Mouse (Mus musculus) neutrophil, adult 65 days (primary cell): ENCODE results near the gene Avil. TPM values are rescaled to one million over a fixed set of nuclear protein-coding genes. Genes with fewer than 3 reads are reported as not detected.

Experiments used
- total RNA-seq: library from RNA; stranded (reverse); gene quantifications from 2 replicates; pipeline ENCODE4 v1.2.4, GENCODE M21; 2023

The Avil gene
- 0.19 TPM in 1 of 2 replicates, not detected in the other for total RNA-seq

DNA sequence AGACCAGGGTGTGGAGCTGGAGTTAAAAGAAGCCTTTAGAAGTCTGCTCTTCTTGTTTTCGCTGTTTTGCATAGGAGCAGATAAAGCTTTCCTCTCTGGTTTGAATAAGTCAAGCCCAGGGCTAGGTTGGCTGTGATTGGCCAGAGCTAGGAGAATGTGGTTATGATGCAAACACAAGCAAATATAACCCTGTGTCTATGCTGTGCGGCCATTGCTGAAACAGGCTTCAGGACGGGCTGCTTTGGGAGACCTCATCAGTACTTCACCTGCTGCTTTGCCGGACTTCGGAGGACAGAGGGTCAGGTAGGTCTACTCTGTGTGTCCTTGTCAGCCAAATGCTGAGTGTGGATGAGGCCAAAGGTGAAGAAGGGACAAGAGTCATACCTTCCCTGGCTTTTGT is at the start of gene Avil:
Gene Avil, plus strand, starts transcription at position 181 of the 400 bp plus-strand sequence.

DNA sequence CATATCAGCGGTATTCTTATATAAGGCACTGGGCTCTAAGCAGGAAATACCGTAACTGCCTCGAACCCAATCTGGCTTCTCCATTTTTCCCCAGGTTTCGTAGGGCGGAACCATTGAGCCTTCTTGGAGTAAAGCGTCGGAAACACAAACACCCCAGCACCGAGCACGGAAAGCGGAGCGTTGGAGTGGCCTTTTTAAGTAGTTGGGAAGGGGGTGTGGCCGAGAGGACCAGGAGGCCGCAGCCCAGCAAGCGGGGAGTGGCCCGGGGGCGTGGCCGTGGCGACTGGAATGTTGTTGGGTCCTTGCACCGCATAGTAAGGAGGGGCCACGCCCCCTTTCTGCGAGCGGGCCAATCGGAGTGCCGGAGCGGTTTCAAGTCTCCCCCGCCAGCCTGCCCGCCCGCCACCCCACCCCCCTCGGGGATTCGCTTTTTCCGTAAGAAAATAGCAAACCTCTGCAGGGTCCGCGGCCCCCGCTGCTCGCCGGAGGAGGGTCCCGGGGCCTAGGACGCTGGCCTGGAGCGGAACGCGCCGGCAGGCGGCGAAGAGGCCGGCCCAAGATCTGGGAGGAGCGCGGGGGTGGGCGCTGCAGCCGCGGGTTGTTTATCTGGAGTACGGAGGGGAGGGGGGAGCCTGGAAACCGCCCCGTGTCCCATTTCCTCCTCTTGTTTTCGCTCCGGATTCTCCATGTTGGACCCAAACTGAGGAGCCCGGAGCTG is 22.1 kb upstream of the Avil start, which contains the start of gene Ctdsp2:
Gene Ctdsp2, plus strand, starts transcription at position 441 of the 718 bp plus-strand sequence.

DNA sequence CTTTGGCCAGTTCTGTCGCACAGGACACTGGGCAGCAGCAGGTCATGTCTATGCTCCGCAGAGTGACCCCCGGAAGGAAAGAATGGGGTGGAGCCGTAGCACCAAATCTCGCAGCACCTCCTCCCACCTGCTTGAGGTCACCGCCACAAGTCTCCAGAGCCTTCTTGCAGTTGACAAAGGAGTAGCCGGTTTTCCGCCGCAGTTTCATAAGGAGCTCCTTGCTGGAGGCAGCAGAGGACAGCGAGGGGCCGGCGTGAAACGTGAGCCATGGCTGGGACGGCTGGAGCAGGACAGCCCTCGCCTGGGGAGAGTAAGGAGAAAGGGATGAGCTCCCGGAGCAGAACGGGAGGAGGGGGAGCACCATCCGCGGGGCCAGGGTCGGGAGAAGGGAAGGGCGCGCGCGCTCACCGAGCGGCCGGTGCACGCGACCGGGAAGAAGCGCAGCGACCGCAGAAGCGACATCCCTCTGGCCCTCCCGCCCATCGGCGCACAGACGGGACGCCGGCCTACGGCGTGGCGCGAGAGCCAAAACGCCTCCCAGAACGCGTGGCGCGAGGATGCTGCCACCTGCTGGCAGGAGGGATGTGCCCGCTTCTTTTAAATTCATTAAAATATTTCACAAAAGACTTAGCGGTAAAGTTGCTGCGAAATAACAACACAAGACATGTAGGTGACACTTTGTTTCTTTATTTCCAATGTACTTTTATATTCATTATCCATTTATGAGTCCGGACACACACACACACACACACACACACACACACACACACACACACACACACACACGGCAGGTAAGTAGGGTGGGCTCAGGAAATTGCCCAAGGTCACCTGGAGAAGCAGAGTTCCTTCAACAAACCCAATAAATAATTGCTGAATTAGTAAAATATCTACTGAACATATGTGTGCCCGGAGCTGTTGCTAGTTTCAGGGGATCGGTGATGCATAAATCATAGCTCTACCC is 30.1 kb downstream of the Avil start, which contains the start of gene Tsfm:
Gene Tsfm, minus strand, starts transcription at position 505 of the 961 bp plus-strand sequence.

DNA sequence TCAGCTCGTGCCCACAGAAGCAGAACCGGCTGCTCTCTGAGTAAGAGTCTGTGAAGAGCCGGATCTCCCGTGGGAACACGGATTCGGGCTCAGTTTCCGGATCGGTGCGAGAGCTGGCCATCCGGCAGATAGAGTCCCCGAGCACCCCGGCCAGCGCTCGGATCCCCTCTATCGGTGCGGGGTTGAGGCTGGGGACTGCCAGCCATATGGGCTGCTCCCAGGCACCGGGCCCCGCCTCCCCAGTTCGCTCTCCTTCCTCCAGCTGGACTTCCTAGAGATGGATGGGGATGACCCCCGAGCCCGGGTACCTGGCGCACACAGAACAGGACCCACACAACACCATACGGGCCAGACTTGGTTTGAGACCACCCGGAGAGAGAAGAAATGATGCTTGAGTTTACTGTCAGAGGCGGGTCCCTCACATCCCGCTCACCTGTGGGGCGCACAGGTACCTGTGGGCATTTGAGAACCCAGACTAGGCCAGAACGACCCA is 40.8 kb downstream of the Avil start, which contains the start of the genes Mettl1 and Eef1akmt3:
Gene Mettl1, plus strand, starts transcription at position 141 of the 493 bp plus-strand sequence.
Gene Eef1akmt3, minus strand, starts transcription at position 240 of the 493 bp plus-strand sequence.

DNA sequence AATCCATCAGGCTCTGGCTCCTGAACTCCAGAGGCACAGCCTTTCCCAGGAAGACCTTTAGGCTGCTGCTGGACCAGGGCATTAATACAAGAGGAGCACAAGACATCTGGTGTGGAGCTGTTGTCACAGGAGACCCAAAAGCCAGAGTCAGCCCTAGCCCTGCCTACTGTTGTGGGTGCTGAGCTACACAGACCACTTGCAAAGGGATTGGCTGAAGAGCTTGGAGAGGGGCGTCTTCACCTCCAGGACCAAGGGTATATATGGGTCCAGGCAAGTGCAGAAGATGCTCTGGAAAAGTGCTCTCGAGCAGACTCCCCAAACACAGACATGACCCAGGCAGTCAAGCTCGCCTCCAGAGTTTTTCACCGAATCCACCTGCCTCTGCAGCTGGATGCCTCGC is 47.4 kb downstream of the Avil start, which contains the start of gene Cyp27b1:
Gene Cyp27b1, plus strand, starts transcription at position 297 of the 400 bp plus-strand sequence.

DNA sequence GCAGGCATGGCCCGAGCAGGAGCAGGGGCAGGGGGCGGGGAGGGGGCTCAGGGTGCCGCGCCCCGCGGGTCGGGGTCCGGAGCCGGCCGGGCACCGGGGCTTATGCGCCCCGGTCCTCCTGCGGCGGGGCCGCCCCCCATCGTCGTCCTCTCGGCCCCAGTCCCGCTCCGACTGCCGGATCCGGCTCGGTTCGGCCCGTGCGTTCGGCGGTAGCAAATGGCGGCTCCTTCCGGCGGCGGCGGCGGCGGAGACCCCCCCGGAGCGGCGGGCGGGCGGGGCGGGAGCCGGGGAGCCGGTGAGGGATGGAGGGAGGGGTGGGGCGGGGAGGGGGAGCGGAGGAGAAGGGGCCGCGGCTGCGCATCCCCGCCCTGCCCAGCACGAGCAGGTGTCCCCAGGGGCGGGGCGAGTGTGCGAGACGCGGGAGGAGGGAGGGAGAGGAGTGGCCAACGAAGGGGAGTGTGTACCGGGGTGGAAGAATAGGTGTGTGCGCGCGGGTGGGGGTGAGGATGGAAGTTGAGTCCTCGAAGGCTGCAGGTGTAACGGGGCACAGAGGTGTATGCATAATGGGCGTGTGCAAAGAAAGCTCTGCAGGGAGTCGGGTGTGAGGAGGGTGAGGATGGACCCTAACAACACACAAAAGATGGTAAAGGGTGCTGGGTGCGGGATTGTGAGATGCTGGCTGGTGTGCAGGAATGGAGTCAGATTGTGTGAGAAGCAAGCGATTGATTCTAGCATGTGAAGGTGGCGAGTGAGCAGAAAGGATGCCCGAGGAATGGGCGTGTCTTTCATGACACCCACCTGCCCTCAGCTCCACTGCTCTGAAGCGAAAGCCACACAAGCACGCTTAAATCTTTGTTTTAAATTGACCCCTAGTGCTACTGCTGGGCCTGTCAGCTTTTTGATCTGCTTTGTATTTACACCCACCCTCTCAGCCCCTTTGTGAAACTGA is 59.7 kb downstream of the Avil start, which contains the start of gene March9:
Gene March9, minus strand, starts transcription at position 217 of the 949 bp plus-strand sequence.

DNA sequence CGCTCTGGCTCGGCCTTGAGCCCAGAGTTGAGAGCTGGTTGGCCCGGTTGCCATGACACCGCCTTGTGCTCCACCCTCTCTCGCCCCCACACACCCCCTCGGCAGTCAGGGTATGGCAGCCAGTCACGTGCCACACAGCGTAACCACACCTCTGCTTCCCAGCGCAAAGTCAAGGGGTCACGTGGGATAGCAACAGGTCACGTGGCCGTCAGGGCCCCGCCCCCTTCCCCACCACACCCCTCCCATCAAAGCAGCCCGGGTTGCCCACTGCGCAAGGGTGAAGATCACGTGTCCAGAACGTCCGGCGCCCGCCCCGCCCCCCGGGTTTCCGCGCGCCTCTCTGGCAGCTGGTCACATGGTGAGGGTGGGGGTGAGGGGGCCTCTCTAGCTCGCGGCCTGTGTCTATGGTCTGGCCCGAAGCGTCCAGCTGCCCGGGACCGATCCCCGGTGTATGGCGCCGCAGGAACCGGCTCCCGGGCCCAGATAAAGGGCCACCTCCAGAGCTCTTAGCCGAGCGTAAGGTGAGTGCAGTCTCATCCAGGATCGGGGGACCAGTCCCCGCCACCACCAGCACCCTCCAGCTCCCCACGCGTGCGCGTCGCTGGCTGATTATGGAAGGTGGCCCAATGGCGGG is 62.8 kb downstream of the Avil start, which contains the start of gene Cdk4:
Gene Cdk4, plus strand, starts transcription at position 296 of the 634 bp plus-strand sequence.

Other genes with a start within 250 kb of the Avil start
- 2.1 and 3.3 TPM in 2 replicates for gene Atp23, start 99.4 kb upstream of the Avil start, total RNA-seq
- gene Ctdsp2, start 22.0 kb upstream of the Avil start, total RNA-seq: 110 and 128 TPM in 2 replicates
- gene Tsfm, start 30.1 kb downstream of the Avil start, total RNA-seq: 8.8 and 10.2 TPM in 2 replicates
- 1.9 and 3.1 TPM in 2 replicates for gene Mettl1, start 40.7 kb downstream of the Avil start, total RNA-seq
- gene Eef1akmt3, start 40.8 kb downstream of the Avil start, total RNA-seq: not detected in 2 replicates
- gene Cyp27b1, start 47.5 kb downstream of the Avil start, total RNA-seq: not detected in 2 replicates
- gene March9, start 59.5 kb downstream of the Avil start, total RNA-seq: not detected in 2 replicates
- gene Cdk4, start 62.8 kb downstream of the Avil start, total RNA-seq: 64.9 and 82.5 TPM in 2 replicates
- gene Tspan31, start 69.6 kb downstream of the Avil start, total RNA-seq: 21.0 and 21.9 TPM in 2 replicates
- 48.7 and 56.4 TPM in 2 replicates for gene Agap2, start 74.6 kb downstream of the Avil start, total RNA-seq
- 96.0 and 111 TPM in 2 replicates for gene Os9, start 120.4 kb downstream of the Avil start, total RNA-seq
- 90.5 and 91.7 TPM in 2 replicates for gene B4galnt1, start 164.5 kb downstream of the Avil start, total RNA-seq
- gene Slc26a10, start 179.9 kb downstream of the Avil start, total RNA-seq: not detected in 2 replicates
- gene Arhgef25, start 189.4 kb downstream of the Avil start, total RNA-seq: not detected in 2 replicates
- gene Dtx3, start 195.0 kb downstream of the Avil start, total RNA-seq: 13.5 and 23.8 TPM in 2 replicates
- 34.4 and 42.1 TPM in 2 replicates for gene Pip4k2c, start 210.9 kb downstream of the Avil start, total RNA-seq